Comparison of ENCODE assay signal across 23 mouse cellular contexts in the genomic region with DNA sequence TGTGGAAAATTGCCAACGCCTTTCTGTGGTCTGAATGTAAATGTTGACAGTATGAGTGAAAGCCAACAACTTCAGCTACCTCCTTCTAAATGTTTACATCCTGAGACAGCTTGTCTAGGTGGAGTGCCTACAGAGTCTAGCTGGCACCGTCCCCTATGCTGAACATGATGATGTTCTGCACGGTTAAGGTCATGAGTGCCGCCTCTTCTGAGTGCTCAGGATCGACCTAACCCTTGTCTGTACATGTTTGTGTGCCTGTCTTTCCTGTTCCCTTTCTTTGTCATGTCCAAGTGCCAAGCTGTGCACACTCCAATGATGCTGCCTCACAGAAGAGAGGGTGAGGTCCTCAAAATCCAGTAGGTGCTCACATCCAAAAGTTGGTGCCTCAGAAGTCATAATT.
"Had no signal": no experiment of that assay in that cellular context is flagged by ENCODE, and none has a peak within 500 bp of the region (broad histone marks: within the 10 kb centered on the region; RNA-seq: fewer than 3 reads in every experiment).

No protein-coding gene starts in this region.

- H3K4me1 ChIP-seq: limb, embryonic 12.5 days; limb, embryonic 15.5 days; midbrain, embryonic 12.5 days; neural tube, embryonic 12.5 days had no signal

- H3K27ac ChIP-seq: left cerebral cortex, adult 2 months; limb, embryonic 12.5 days; limb, embryonic 15.5 days; liver, embryonic 14.5 days; macrophage; midbrain, embryonic 12.5 days; neural tube, embryonic 12.5 days had no signal

- H3K36me3 ChIP-seq: limb, embryonic 12.5 days; limb, embryonic 15.5 days; midbrain, embryonic 12.5 days; neural tube, embryonic 12.5 days had no signal

- H3K27me3 ChIP-seq: limb, embryonic 12.5 days; limb, embryonic 15.5 days; midbrain, embryonic 12.5 days; neural tube, embryonic 12.5 days had no signal

- DNase-seq: kidney, adult 2 months; kidney, postnatal 10 days; kidney, postnatal 36 days; layer of hippocampus, postnatal 36 days; left cerebral cortex, postnatal 4 days; liver, postnatal 0 days; lung, embryonic 14.5 days; right cerebral cortex, adult 18-20 months; right cerebral cortex, postnatal 14 days; right cerebral cortex, postnatal 4 days; thymus, adult 18-20 months; thymus, postnatal 14 days; thymus, postnatal 4 days had no signal

- H3K9me3 ChIP-seq: limb, embryonic 12.5 days; limb, embryonic 15.5 days; midbrain, embryonic 12.5 days; neural tube, embryonic 12.5 days had no signal

- H3K4me3 ChIP-seq: left cerebral cortex, adult 2 months; limb, embryonic 12.5 days; limb, embryonic 15.5 days; midbrain, embryonic 12.5 days; neural tube, embryonic 12.5 days had no signal

- H3K4me2 ChIP-seq: limb, embryonic 12.5 days; limb, embryonic 15.5 days; liver, embryonic 11.5 days; lung, embryonic 14.5 days; midbrain, embryonic 12.5 days; neural tube, embryonic 12.5 days had no signal

- ATAC-seq: intestine, postnatal 0 days; liver, postnatal 0 days; lung, postnatal 0 days had no signal

- H3K9ac ChIP-seq: limb, embryonic 12.5 days; limb, embryonic 15.5 days; liver, embryonic 14.5 days; liver, postnatal 0 days; lung, embryonic 14.5 days; midbrain, embryonic 12.5 days; neural tube, embryonic 12.5 days had no signal
